Mouse (Mus musculus): ENCODE measurements at regions not wholly inside any gene's neighbourhood (a gene's known extent, or its start where the extent isn't known, plus 50 kb on each side); places are given as distances from the start of the nearest gene placed in this dataset.

DNA sequence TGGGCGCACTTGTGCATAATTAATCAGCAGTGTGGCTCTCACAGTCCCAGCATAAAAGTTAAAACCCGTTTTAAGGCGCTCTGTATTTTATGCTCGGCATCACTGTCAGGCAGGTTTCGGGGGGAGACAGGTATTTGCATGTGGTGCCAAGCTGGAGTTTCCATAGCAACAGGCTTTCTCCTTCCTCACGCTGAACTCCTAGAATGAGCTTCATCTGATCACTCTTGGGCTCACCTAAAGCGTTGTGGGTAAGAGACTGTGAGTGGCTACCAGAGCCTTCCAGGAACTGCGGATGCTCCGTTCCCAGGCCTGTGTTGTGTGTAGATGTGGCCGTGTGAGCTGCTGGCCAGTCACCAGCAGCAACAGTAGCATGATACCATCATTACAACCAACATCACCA lies 161.5 kb downstream of the Ajap1 start:
- WGBS = 50% methylated on average over 10 of the region's 10 CpGs
- H3K27me3 ChIP-seq (replicated peaks; ENCODE audit: control insufficient read depth, insufficient read depth, low read length) = no peaks in the 10 kb centered on the region
- peak; percentile 71; the same call in 1 of the 2 replicates for ATAC-seq
- no peak overlapping the region for H3K4me2 ChIP-seq (ENCODE audit: low read length)
- H3K27ac ChIP-seq (ENCODE audit: low read length) = peak overlapping the region; percentile 24; the same call in 1 of the 2 replicates
- H3K9ac ChIP-seq (replicated peaks; ENCODE audit: low read depth, low read length) = no peak overlapping the region
- H3K36me3 ChIP-seq (ENCODE audit: control insufficient read depth, insufficient read depth) = no peaks in the 10 kb centered on the region
- no peak overlapping the region for H3K4me3 ChIP-seq (replicated peaks; ENCODE audit: low read length)
- no peaks in the 10 kb centered on the region; the same call in 1 of the 2 replicates for H3K9me3 ChIP-seq (ENCODE audit: control insufficient read depth, low read length)
- no peaks in the 10 kb centered on the region for H3K4me1 ChIP-seq (replicated peaks; ENCODE audit: control insufficient read depth, insufficient read depth, low read length)

DNA sequence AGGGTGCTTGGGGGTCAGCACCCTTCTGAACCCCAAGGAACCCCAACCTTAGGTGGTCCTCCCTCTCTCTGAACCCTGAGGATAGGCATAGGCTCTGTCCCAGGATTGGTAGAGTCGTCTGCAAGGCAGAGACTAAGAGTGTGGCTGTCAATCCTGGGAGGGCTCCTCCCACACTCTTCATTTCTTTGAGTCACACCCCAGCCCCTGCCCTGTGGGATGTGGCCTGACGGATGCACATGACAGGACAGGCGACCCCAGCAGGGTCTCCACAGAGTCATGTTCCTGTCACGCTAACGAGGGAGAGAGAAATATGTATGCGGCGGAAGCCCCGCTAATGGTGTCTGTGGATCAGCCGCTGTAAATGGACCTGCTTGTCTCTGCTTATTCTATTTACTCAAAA lies 162.0 kb downstream of the Ajap1 start:
- Histone ChIP-seq H3K4me1 (replicated peaks; ENCODE audit: control insufficient read depth, insufficient read depth, low read length) (no peaks in the 10 kb centered on the region), H3K27ac (ENCODE audit: low read length) (peak overlapping the region; percentile 24; the same call in 1 of the 2 replicates), H3K4me3 (replicated peaks; ENCODE audit: low read length) (no peak overlapping the region), H3K4me2 (ENCODE audit: low read length) (no peak overlapping the region), H3K27me3 (replicated peaks; ENCODE audit: control insufficient read depth, insufficient read depth, low read length) (no peaks in the 10 kb centered on the region), H3K36me3 (ENCODE audit: control insufficient read depth, insufficient read depth) (no peaks in the 10 kb centered on the region), H3K9me3 (ENCODE audit: control insufficient read depth, low read length) (no peaks in the 10 kb centered on the region; the same call in 1 of the 2 replicates), H3K9ac (replicated peaks; ENCODE audit: low read depth, low read length) (no peak overlapping the region)
- 34% methylated on average over 9 of the region's 9 CpGs for WGBS
- peak; percentile 52 for ATAC-seq

DNA sequence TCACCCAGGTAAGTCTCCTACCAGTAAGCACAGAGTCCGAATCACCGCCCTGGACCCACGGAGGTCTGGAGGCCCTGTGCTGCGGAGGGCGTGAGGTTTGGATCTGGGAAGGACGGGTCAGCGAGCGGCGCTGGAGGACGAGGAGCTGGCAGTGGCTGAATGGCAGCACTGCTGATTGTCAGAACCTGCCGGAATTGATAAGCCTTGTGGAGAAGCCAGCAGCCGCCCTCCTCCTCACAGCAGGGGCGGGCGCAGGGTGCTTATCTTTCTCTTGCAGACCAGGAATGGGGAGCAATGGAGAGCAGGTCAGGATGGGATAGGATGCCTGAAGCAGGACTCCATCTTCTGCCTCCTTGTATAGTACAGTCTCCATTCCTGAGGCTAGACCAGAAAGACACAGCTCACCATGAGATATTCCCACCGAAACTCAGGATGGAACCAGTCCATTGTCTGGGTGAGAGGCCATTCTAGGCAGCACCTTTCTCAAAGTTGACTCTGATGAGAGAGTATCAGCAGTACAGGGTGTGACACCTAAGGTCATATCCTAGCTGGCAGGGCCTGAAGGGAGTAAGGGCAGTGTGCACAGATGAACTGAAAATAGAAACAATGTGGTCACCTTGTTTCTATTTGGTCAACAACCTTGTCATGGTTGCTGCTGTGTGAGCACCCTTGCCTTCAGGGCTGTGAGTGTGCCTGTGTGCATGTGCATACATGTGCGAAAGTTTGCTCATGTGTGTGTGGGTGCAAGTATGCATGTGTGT lies 165.5 kb downstream of the Ajap1 start:
- 84% methylated on average over 16 of the region's 16 CpGs for WGBS

DNA sequence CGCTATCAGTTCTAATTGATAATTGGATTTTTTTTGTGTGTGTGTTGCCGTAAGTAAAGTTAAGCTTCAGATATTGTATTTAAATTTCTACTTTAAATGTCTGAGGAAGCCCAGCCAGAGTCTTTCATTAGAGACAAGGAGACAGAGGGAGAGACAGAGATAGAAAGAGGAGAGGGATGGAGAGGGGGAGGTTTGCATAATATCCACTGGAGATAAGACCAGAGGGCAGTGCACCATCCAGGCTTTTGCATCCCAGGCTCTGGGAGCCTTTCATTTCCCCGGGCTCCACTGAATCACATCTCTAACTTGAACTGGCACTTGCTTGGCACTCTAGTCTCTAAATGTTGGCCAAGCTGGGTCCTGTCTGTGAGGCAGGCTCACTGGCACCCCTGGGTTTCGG lies 166.1 kb downstream of the Ajap1 start:
- H3K36me3 ChIP-seq (ENCODE audit: control insufficient read depth, insufficient read depth) = no peaks in the 10 kb centered on the region
- H3K27ac ChIP-seq (ENCODE audit: low read length) = no peak overlapping the region
- H3K9ac ChIP-seq (replicated peaks; ENCODE audit: low read depth, low read length) = no peak overlapping the region
- H3K27me3 ChIP-seq (replicated peaks; ENCODE audit: control insufficient read depth, insufficient read depth, low read length) = no peaks in the 10 kb centered on the region
- H3K4me3 ChIP-seq (replicated peaks; ENCODE audit: low read length) = no peak overlapping the region
- no peak overlapping the region for H3K4me2 ChIP-seq (ENCODE audit: low read length)
- no peaks in the 10 kb centered on the region; the same call in 1 of the 2 replicates for H3K9me3 ChIP-seq (ENCODE audit: control insufficient read depth, low read length)
- 80% methylated on average over 4 of the region's 4 CpGs for WGBS
- no peak for ATAC-seq
- H3K4me1 ChIP-seq (replicated peaks; ENCODE audit: control insufficient read depth, insufficient read depth, low read length) = no peaks in the 10 kb centered on the region

More for the DNA sequence above, 165.5 kb downstream of the Ajap1 start:
- ATAC-seq = no peak
- Histone ChIP-seq H3K4me1 (replicated peaks; ENCODE audit: control insufficient read depth, insufficient read depth, low read length) (no peaks in the 10 kb centered on the region), H3K4me3 (replicated peaks; ENCODE audit: low read length) (no peak overlapping the region), H3K4me2 (ENCODE audit: low read length) (no peak overlapping the region), H3K9me3 (ENCODE audit: control insufficient read depth, low read length) (no peaks in the 10 kb centered on the region; the same call in 1 of the 2 replicates), H3K27ac (ENCODE audit: low read length) (no peak overlapping the region), H3K27me3 (replicated peaks; ENCODE audit: control insufficient read depth, insufficient read depth, low read length) (no peaks in the 10 kb centered on the region), H3K36me3 (ENCODE audit: control insufficient read depth, insufficient read depth) (no peaks in the 10 kb centered on the region), H3K9ac (replicated peaks; ENCODE audit: low read depth, low read length) (no peak overlapping the region)

DNA sequence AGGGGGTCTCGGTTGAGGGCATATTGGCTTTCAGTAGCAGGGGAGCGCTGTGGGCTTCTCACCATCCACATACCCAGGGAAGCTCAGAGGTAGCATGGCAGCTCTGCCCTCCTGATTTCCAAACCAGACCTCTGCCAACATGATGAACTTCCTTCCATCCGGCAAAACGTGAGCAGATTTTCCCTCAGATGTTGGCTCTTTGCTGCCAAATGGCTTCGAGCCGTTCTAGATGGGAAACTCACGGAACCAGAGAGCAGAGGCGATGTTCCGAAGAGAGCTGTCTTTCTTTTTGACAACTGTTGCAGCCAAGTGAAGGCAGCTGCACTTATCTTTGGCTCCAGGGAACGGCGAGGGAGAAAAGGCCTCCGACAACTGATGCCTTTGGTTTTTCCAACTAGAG lies 168.7 kb downstream of the Ajap1 start:
- no peaks in the 10 kb centered on the region for H3K4me1 ChIP-seq (replicated peaks; ENCODE audit: control insufficient read depth, insufficient read depth, low read length)
- no peak overlapping the region for H3K27ac ChIP-seq (ENCODE audit: low read length)
- no peaks in the 10 kb centered on the region; the same call in 1 of the 2 replicates for H3K9me3 ChIP-seq (ENCODE audit: control insufficient read depth, low read length)
- no peak overlapping the region for H3K4me2 ChIP-seq (ENCODE audit: low read length)
- no peaks in the 10 kb centered on the region for H3K36me3 ChIP-seq (ENCODE audit: control insufficient read depth, insufficient read depth)
- WGBS = 75% methylated on average over 12 of the region's 12 CpGs
- H3K27me3 ChIP-seq (replicated peaks; ENCODE audit: control insufficient read depth, insufficient read depth, low read length) = no peaks in the 10 kb centered on the region
- no peak for ATAC-seq
- H3K9ac ChIP-seq (replicated peaks; ENCODE audit: low read depth, low read length) = no peak overlapping the region
- no peak overlapping the region for H3K4me3 ChIP-seq (replicated peaks; ENCODE audit: low read length)

DNA sequence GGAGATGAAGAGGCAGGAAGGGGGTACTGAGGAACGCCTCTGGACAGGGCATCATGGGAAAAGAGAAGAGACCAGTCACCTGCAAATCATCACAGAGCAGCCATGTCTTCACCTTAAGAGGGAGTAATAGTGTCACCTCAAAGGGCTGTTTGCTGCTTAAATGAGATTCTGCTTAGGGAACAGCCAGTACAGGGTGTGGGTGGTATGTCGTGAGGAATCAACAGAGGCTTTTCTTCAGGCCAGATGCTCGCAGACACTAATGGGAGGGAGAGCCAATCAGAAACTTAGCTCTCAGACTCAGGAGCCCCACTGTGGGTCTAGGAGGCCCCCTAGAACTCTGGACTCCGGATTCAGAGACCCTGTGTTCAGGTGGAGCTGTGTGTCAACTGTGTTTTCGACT lies 171.0 kb downstream of the Ajap1 start:
- Histone ChIP-seq H3K27me3 (replicated peaks; ENCODE audit: control insufficient read depth, insufficient read depth, low read length) (no peaks in the 10 kb centered on the region), H3K36me3 (ENCODE audit: control insufficient read depth, insufficient read depth) (no peaks in the 10 kb centered on the region), H3K9me3 (ENCODE audit: control insufficient read depth, low read length) (no peaks in the 10 kb centered on the region), H3K4me3 (replicated peaks; ENCODE audit: low read length) (no peak overlapping the region), H3K27ac (ENCODE audit: low read length) (no peak overlapping the region), H3K4me1 (replicated peaks; ENCODE audit: control insufficient read depth, insufficient read depth, low read length) (no peaks in the 10 kb centered on the region), H3K4me2 (ENCODE audit: low read length) (no peak overlapping the region), H3K9ac (replicated peaks; ENCODE audit: low read depth, low read length) (no peak overlapping the region)
- no peak for ATAC-seq
- WGBS = 57% methylated on average over 5 of the region's 5 CpGs

DNA sequence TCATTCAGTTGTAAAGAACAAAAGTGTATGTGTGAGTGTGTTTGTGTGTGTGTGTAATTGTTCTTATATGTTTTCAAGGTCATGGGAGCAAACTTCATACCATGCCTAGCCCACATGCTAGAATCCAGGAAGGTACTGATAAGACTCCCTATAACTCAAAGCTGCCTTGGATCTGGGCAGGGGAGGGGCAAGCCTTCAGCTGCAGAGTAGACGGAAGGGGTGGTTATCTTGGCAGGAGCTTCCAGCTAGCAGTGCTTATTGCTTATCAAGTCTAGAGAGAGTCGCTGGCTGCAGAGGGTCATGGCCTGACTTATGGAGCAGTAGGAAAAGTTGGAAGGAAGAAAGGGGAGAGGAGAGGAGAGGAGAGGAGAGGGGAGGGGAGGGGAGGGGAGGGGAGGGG lies 172.0 kb downstream of the Ajap1 start:
- H3K4me1 ChIP-seq (replicated peaks; ENCODE audit: control insufficient read depth, insufficient read depth, low read length) = no peaks in the 10 kb centered on the region
- no peak overlapping the region for H3K4me3 ChIP-seq (replicated peaks; ENCODE audit: low read length)
- no peak overlapping the region for H3K27ac ChIP-seq (ENCODE audit: low read length)
- ATAC-seq = no peak
- H3K9me3 ChIP-seq (ENCODE audit: control insufficient read depth, low read length) = no peaks in the 10 kb centered on the region
- H3K36me3 ChIP-seq (ENCODE audit: control insufficient read depth, insufficient read depth) = no peaks in the 10 kb centered on the region
- no peak overlapping the region for H3K9ac ChIP-seq (replicated peaks; ENCODE audit: low read depth, low read length)
- no peak overlapping the region for H3K4me2 ChIP-seq (ENCODE audit: low read length)
- 59% methylated on average over 2 of the region's 2 CpGs for WGBS
- H3K27me3 ChIP-seq (replicated peaks; ENCODE audit: control insufficient read depth, insufficient read depth, low read length) = no peaks in the 10 kb centered on the region

DNA sequence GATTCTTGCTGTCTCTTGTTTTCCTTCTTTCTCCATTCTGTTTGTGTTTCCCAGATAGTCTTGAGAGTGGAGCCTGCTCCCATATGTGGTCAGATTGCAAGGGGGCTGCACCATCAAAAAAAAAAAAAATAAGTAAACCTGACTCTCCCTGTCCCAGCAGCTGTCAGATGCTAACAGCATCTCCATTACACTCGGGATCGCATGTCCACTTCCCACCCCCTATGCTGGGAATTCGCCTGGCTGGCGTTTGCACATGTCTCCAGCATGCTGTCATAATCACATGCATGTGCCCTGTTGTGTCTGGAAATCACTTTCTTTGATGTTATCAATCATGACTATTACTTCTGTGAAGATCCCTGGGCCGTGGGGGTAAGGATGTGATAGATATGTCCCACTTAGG lies 179.1 kb downstream of the Ajap1 start:
- no peak overlapping the region for H3K9ac ChIP-seq (replicated peaks; ENCODE audit: low read depth, low read length)
- ATAC-seq = no peak

DNA sequence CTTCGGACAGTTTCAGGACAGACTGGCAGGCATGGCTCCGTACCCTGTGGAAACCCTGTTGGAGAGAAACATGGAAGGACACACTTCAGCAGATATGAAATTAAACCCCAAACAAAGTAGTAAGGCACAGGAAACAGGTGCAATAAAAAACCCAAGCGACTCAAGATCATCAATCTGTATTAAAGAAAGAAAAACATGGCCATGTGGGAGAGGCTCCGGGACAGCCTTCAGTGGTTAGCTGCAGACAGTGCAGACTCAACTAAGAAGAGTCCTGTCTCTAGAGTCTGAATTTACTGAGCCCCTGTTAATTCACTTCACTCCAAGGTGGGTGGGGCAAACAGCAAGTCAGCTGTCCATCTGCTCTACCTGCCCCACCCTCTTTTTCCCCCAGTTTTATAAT lies 179.8 kb downstream of the Ajap1 start:
- no peak overlapping the region for H3K27ac ChIP-seq (ENCODE audit: low read length)
- no peak overlapping the region for H3K4me2 ChIP-seq (ENCODE audit: low read length)
- no peaks in the 10 kb centered on the region for H3K9me3 ChIP-seq (ENCODE audit: control insufficient read depth, low read length)
- no peak for ATAC-seq
- 91% methylated on average over 4 of the region's 4 CpGs for WGBS
- H3K36me3 ChIP-seq (ENCODE audit: control insufficient read depth, insufficient read depth) = no peaks in the 10 kb centered on the region
- H3K9ac ChIP-seq (replicated peaks; ENCODE audit: low read depth, low read length) = no peak overlapping the region
- H3K27me3 ChIP-seq (replicated peaks; ENCODE audit: control insufficient read depth, insufficient read depth, low read length) = no peaks in the 10 kb centered on the region
- H3K4me3 ChIP-seq (replicated peaks; ENCODE audit: low read length) = no peak overlapping the region
- no peaks in the 10 kb centered on the region for H3K4me1 ChIP-seq (replicated peaks; ENCODE audit: control insufficient read depth, insufficient read depth, low read length)

More for the DNA sequence above, 179.1 kb downstream of the Ajap1 start:
- Histone ChIP-seq H3K9me3 (ENCODE audit: control insufficient read depth, low read length) (no peaks in the 10 kb centered on the region), H3K27ac (ENCODE audit: low read length) (no peak overlapping the region), H3K4me2 (ENCODE audit: low read length) (no peak overlapping the region), H3K4me1 (replicated peaks; ENCODE audit: control insufficient read depth, insufficient read depth, low read length) (no peaks in the 10 kb centered on the region), H3K27me3 (replicated peaks; ENCODE audit: control insufficient read depth, insufficient read depth, low read length) (no peaks in the 10 kb centered on the region), H3K4me3 (replicated peaks; ENCODE audit: low read length) (no peak overlapping the region), H3K36me3 (ENCODE audit: control insufficient read depth, insufficient read depth) (no peaks in the 10 kb centered on the region)
- WGBS = 79% methylated on average over 5 of the region's 5 CpGs

Data from forebrain, embryonic 16.5 days (tissue).